Mouse (Mus musculus) cerebellum, adult 2 months (tissue): ENCODE measurements around the gene Nap1l1.

Experiments
- CTCF ChIP-seq: fragments of 200-500 bp; IDR thresholded peaks from 2 replicates; pipeline ENCODE4 v1.5.1; 2011; ENCODE audit warnings: low read depth, mild to moderate bottlenecking, control low read depth, low read length, moderate library complexity, borderline replicate concordance; ENCODE audit not compliant: insufficient read depth
- POLR2A ChIP-seq: fragments of 200-500 bp; IDR thresholded peaks from 2 replicates; pipeline ENCODE4 v1.6.1; 2011; ENCODE audit warnings: low read length, control low read depth, borderline replicate concordance; ENCODE audit not compliant: insufficient read depth

- TF ChIP-seq POLR2A (no peak), CTCF (no peak)
Measured at GRCm38 (mm10) chr10:111505406-111505805, 32.4 kb downstream of the Nap1l1 start.
